Mouse (Mus musculus) forebrain, embryonic 11.5 days (tissue): ENCODE data around the gene Ttll2. TPM values are rescaled to one million over a fixed set of nuclear protein-coding genes. Genes with fewer than 3 reads are reported as not detected.
"Not testable (repeated sequence)": the region's sequence is repeated elsewhere in the genome, so short reads cannot be mapped to it uniquely, and the experiment has no call there.

Experiments
- ATAC-seq: fragments of 200-750 bp; cut with Nextera tagmentation; replicated peaks from 2 replicates; pipeline ENCODE4 v1.8.0; 2017; ENCODE audit warnings: moderate TSS enrichment; ENCODE audit not compliant: low FRiP score
- DNase-seq: peaks from one replicate; pipeline ENCODE4 v3.0.0-alpha.2; 2017; ENCODE audit warnings: low spot score
- H3K27ac ChIP-seq: fragments of 300-500 bp; sonication (generic); 2 replicates; pipeline ENCODE4 v1.5.1; 2014; ENCODE audit warnings: low read depth, low read length
- H3K27me3 ChIP-seq: fragments of 300-500 bp; sonication (generic); 2 replicates; pipeline ENCODE4 v1.6.1; 2014; ENCODE audit warnings: mild to moderate bottlenecking, low read length, mixed read lengths; ENCODE audit not compliant: control insufficient read depth, insufficient read depth
- H3K36me3 ChIP-seq: fragments of 300-500 bp; sonication (generic); 2 replicates; pipeline ENCODE4 v1.6.1; 2014; ENCODE audit warnings: mild to moderate bottlenecking, low read length, moderate library complexity, mixed read lengths; ENCODE audit not compliant: control insufficient read depth, insufficient read depth
- H3K4me1 ChIP-seq: fragments of 300-500 bp; sonication (generic); replicated peaks from 2 replicates; pipeline ENCODE4 v1.6.1; 2014; ENCODE audit warnings: low read length, mixed read lengths; ENCODE audit not compliant: control insufficient read depth, insufficient read depth
- H3K4me2 ChIP-seq: fragments of 300-500 bp; sonication (generic); 2 replicates; pipeline ENCODE4 v1.6.1; 2014; ENCODE audit warnings: low read depth, mild to moderate bottlenecking, low read length, moderate library complexity, mixed read lengths; ENCODE audit not compliant: severe bottlenecking
- H3K4me3 ChIP-seq: fragments of 300-500 bp; sonication (generic); 2 replicates; pipeline ENCODE4 v1.5.1; 2014; ENCODE audit warnings: low read depth, low read length
- H3K9ac ChIP-seq: fragments of 300-500 bp; sonication (generic); 2 replicates; pipeline ENCODE4 v1.6.1; 2014; ENCODE audit warnings: low read length
- H3K9me3 ChIP-seq: fragments of 300-500 bp; sonication (generic); 2 replicates; pipeline ENCODE4 v1.6.1; 2016; ENCODE audit warnings: low read length, mixed read lengths; ENCODE audit not compliant: control insufficient read depth
- WGBS: fragments of 180-500 bp; shearing (Covaris S2); extraction: QIAGEN DNeasy Blood & Tissue Kit; methylation state at CpG from one replicate; pipeline ENCODE4 v1.1.7; 2014; 5-methylcytosine and 5-hydroxymethylcytosine counted together
- polyA plus RNA-seq: library from polyadenylated mRNA; unstranded; fragments of >200 nt; fragmentation: Nextera tagmentation; extraction: Ambion mirVana; gene quantifications from 2 replicates; pipeline ENCODE4 v1.2.1, GENCODE M21; 2014

The Ttll2 gene
- polyA plus RNA-seq, 1 experiment from 2014 or later: not detected

DNA sequence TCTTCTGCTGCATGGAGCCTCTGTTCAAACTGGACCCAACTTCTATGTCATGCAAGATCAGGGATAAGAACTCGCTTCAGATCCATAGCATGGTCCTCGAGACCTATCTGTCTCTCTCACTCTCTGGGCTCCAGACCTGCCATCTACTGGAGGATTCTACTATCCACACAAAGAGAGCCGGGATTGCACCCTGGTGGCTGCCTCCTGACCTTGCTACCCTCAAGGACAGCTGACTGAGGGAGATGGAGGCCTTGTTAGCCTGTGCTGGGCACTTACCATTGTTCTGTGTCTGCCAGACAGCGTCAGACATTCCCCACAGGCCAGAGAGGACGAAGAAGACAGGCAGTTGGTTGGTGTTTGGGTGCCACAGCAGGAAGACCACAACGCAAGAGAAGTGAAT lies 16.9 kb upstream of the Ttll2 start:
- H3K27ac ChIP-seq, ATAC-seq, H3K4me1 ChIP-seq, H3K4me3 ChIP-seq, H3K36me3 ChIP-seq, H3K27me3 ChIP-seq, H3K4me2 ChIP-seq, H3K9me3 ChIP-seq, DNase-seq, H3K9ac ChIP-seq: not testable (repeated sequence)
- WGBS: 78% methylated on average over 5 of the region's 6 CpGs

GRCm38 (mm10) chr17:7366676-7367374 lies 14.3 kb upstream of the Ttll2 start:
- H3K9me3 ChIP-seq, H3K4me2 ChIP-seq, H3K9ac ChIP-seq, H3K4me1 ChIP-seq, H3K27me3 ChIP-seq, H3K4me3 ChIP-seq, DNase-seq, H3K27ac ChIP-seq, H3K36me3 ChIP-seq, ATAC-seq: not testable (repeated sequence)
- WGBS: 57% methylated on average over 4 of the region's 7 CpGs

DNA sequence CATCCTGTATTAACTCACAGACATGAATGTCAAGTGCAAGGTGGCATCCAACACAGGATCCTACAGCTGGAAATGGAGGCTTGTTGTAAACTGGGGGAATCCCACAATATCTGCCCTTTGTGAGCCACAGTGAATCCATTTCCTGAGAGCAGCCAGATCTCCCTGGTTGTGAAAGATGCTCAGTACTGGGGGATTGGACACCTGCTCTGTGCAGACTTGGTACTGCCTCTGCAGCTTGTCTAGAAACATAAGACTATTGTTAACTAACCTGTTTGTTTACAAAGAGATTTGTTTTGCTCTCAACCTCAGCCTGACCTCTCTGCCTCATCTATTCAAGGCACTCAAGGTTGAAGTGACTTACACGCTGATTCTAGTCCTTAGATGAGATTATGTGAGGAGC lies 13.8 kb upstream of the Ttll2 start:
- not testable (repeated sequence) for H3K9ac ChIP-seq, H3K27me3 ChIP-seq, H3K4me2 ChIP-seq, H3K4me3 ChIP-seq, H3K4me1 ChIP-seq, ATAC-seq, H3K36me3 ChIP-seq, H3K27ac ChIP-seq, H3K9me3 ChIP-seq
- WGBS: no CpG with 5 or more reads among the region's 1 CpGs
- DNase-seq: peak; percentile 5

DNA sequence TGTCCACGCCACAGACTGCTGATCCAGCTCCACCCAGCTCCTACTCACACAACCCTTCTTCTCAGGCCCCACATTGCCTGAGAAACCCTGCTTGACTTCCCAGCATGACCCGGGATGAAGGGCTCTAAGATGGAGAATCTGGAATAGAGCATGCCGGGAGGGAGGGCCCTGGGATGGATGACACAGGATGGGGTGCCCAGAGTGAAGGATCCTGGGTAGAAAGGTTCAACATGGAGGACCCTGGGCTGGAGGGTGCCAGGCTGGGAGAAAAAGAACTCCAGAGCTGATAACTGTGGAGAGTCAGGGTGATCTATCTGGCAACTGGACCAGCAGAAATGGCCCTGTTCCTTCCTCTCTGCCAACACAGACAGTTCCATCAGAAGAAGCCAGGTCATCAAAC lies 13.1 kb upstream of the Ttll2 start:
- not testable (repeated sequence) for H3K4me2 ChIP-seq, H3K9ac ChIP-seq, H3K27ac ChIP-seq, H3K4me1 ChIP-seq, H3K36me3 ChIP-seq, DNase-seq, H3K4me3 ChIP-seq, H3K27me3 ChIP-seq, ATAC-seq, H3K9me3 ChIP-seq
- WGBS: 80% methylated on average over 1 of the region's 3 CpGs

DNA sequence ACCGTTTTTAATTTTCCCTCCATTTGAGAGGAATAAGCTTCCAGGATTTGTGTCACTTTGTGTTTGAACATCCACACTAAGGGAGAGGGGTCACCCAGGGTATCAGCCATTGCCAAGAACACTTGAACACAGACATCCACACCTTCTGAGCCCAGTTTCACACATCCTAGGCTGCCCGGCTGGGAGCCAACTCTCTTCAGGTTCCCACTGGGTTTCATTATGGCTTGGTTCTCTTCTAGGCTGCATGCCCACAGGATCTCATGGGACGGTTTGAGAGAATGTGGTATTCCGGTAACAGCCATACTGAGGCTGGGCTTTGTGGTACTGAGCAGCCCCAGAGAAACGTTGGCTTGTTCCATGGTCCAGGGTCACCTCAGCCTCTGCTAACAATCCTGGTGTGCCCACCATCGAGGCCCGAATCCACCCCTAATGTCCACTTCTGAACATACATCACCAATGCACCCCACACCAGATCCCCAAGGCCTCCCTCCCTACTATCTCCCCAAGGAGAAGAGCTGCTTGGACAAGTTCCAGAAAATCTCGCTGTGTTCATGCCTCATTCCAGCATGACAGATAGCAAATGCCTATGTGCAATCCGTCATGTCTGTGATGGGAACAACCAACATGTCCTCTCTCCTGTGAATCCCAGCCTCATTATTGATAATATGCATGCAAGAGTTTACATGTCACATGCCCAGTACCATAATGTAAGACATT lies 8.4 kb upstream of the Ttll2 start:
- H3K9me3 ChIP-seq, DNase-seq, H3K4me2 ChIP-seq, H3K27ac ChIP-seq, H3K36me3 ChIP-seq, H3K4me3 ChIP-seq, ATAC-seq, H3K27me3 ChIP-seq, H3K4me1 ChIP-seq, H3K9ac ChIP-seq: not testable (repeated sequence)
- WGBS: 91% methylated on average over 9 of the region's 9 CpGs

- H3K4me3 ChIP-seq, H3K4me2 ChIP-seq, H3K27ac ChIP-seq, DNase-seq, ATAC-seq, H3K27me3 ChIP-seq, H3K9me3 ChIP-seq, H3K36me3 ChIP-seq, H3K4me1 ChIP-seq, H3K9ac ChIP-seq: not testable (repeated sequence)
- WGBS: 89% methylated on average over 4 of the region's 4 CpGs
Observed at GRCm38 (mm10) chr17:7359806-7360205, 7.3 kb upstream of the Ttll2 start.

- not testable (repeated sequence) for H3K9ac ChIP-seq, H3K9me3 ChIP-seq, H3K36me3 ChIP-seq, DNase-seq, H3K4me1 ChIP-seq, ATAC-seq, H3K27ac ChIP-seq, H3K4me3 ChIP-seq, H3K27me3 ChIP-seq, H3K4me2 ChIP-seq
- 90% methylated on average over 1 of the region's 3 CpGs for WGBS
Observed at GRCm38 (mm10) chr17:7348765-7349164, 3.7 kb downstream of the Ttll2 start.

DNA sequence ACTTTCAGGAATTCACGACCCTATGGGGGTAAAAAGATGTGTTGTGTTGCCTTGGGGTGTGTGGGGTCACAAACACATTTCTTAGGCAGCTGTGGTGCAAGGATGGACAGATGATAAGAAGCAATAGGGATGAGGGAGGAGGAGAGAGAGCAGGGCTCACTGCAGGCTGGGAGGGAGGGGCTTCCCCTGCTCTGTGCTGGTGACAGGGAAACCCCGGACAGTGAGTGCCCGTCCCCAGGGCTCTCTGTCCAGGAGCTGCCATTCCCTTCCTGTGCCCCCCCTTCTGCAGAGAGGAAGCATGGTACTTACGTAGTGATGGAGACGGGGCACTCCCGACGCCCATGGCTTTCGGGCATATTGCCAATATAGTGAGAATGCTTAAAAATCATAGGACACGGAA lies 15.1 kb downstream of the Ttll2 start:
- H3K4me2 ChIP-seq, H3K36me3 ChIP-seq, H3K9me3 ChIP-seq, H3K9ac ChIP-seq, H3K4me3 ChIP-seq, H3K27me3 ChIP-seq, H3K4me1 ChIP-seq, ATAC-seq, H3K27ac ChIP-seq, DNase-seq: not testable (repeated sequence)
- 87% methylated on average over 8 of the region's 9 CpGs for WGBS

GRCm38 (mm10) chr17:7332745-7333144 lies 19.8 kb downstream of the Ttll2 start:
- not testable (repeated sequence) for ATAC-seq, H3K9me3 ChIP-seq, H3K9ac ChIP-seq, H3K27me3 ChIP-seq, DNase-seq, H3K4me1 ChIP-seq, H3K4me3 ChIP-seq, H3K27ac ChIP-seq, H3K36me3 ChIP-seq, H3K4me2 ChIP-seq
- WGBS: 74% methylated on average over 3 of the region's 5 CpGs
